Mouse (Mus musculus) E14TG2a.4 (cell line): Measurements from ENCODE around the gene Foxn3.

Experiments used
- CTCF ChIP-seq: conservative IDR thresholded peaks from 2 replicates; pipeline ENCODE4 v1.5.1; 2014; ENCODE audit warnings: low read length
- NANOG ChIP-seq: IDR thresholded peaks from 2 replicates; pipeline ENCODE4 v1.6.1; 2014; ENCODE audit warnings: borderline replicate concordance, low read length, mixed read lengths

- TF ChIP-seq CTCF = no peak
- TF ChIP-seq NANOG = no peak
Observed at GRCm38 (mm10) chr12:99364201-99364600, 199.2 kb downstream of the Foxn3 start.
